Mouse (Mus musculus): ENCODE measurements around the gene Txn1.

DNA sequence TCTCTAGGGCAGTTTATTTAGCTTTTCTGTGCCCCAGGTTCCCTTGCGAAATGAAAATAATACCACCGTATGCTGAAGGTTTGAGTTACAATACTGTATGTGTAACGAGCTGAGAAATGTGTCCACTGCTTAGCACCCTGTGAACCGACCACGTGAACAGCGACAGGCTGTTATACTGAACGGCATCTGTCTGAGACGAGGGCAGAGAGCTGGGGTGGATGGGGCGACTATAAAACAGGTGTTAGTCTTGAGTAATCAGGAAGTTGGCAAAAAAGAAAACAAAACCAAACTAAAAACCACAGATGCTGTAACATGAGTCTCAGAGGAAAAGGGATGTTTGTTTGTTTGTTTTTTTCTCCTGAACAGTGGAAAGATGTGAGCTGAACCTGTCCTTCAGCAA is 1.9 kb upstream of the Txn1 start:
- peak in 1 of 2 experiments; percentile 47; a peak in 1 of 4 replicates for TF ChIP-seq POLR2A (IDR thresholded peaks at IDR 0.05; ENCODE audit: control insufficient read depth in 1 of 2, insufficient read depth in 1 of 2, low read depth in 1 of 2, low read length in 2 of 2, poor library complexity in 1 of 2)
- no peak for TF ChIP-seq ZC3H11A (IDR thresholded peaks at IDR 0.05; ENCODE audit: low read depth, low read length)
- TF ChIP-seq EP300 (IDR thresholded peaks at IDR 0.05; ENCODE audit: low read depth in 1 of 2, low read length in 2 of 2): 0 out of 4 replicates have a peak, but pooled peaks of 1 of the 2 experiments have one; percentile 4
- TF ChIP-seq CTCF (IDR thresholded peaks at IDR 0.05 in 2 of 3, conservative IDR thresholded peaks at IDR 0.05 in 1 of 3; ENCODE audit: control insufficient read depth in 1 of 3, insufficient read depth in 1 of 3, low read depth in 2 of 3, low read length in 3 of 3, poor library complexity in 1 of 3, severe bottlenecking in 1 of 3): no peak
- no peak for TF ChIP-seq POLR2AphosphoS5 (IDR thresholded peaks at IDR 0.05; ENCODE audit: borderline replicate concordance, low read depth, low read length)
- no peak for TF ChIP-seq NRF1 (IDR thresholded peaks at IDR 0.05; ENCODE audit: insufficient read depth, low read depth, low read length, poor library complexity, severe bottlenecking)
- TF ChIP-seq ZMIZ1 (IDR thresholded peaks at IDR 0.05; ENCODE audit: low read depth, low read length): no peak
- TF ChIP-seq ELF1 (IDR thresholded peaks at IDR 0.05; ENCODE audit: low read depth, low read length): no peak
- TF ChIP-seq CHD2 (IDR thresholded peaks at IDR 0.05; ENCODE audit: low read length): no peak
- peak; percentile 55 for TF ChIP-seq ETS1 (IDR thresholded peaks at IDR 0.05; ENCODE audit: low read depth, low read length)

Measured in MEL (cell line).